In the genomic region with DNA sequence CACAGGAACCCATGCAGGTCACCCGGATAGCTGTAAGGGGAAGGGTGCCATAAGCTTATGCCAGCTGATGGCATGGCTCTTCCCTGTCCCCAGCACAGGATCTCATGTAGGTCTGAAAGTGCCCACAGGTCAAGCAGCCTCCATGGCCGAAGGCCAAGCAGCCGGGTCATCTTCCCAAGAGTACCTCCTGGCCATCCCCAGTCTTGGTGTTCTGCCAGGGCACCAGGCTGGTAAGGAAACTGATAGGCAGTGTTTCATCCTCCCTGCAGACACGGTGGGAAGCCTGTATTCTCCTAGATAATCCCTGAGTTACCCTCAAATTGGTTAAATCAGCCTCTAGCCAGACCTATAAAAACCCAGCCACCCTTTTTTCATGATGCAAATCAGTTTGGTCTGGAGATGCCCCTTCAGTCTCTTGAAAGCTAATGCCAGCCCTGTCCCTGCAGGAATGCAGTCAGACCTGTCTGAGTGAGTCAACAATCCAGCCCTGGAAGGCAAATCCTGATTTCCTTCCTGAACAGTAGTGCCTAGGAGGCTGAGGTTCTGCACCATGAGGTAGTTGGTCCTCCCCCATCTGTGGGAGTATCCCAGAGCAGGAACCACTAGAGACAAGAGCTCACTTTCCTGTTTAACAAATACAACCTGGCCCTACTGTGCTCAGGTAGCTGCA, we compare ENCODE assay signal across 9 mouse cellular contexts. TPM values are rescaled to one million over a fixed set of nuclear protein-coding genes. Genes with fewer than 3 reads are reported as not detected.
DNase-seq lines count a peak whose midpoint lies in the region; ATAC-seq lines count a peak whose summit lies in the region.
"Had no signal": no experiment of that assay in that cellular context is flagged by ENCODE, and none has a peak within 500 bp of the region (broad histone marks: within the 10 kb centered on the region; RNA-seq: fewer than 3 reads in every experiment).

No protein-coding gene starts in this region.

- H3K9me3 ChIP-seq in midbrain, embryonic 10.5 days (replicated peaks) = no peaks in the 10 kb centered on the region
- H3K9me3 ChIP-seq in midbrain, embryonic 11.5 days (ENCODE audit: control insufficient read depth, low read length) = no peaks in the 10 kb centered on the region
- H3K9me3 ChIP-seq: neural tube, embryonic 13.5 days had no signal

- H3K27me3 ChIP-seq in midbrain, embryonic 10.5 days (ENCODE audit: low read depth, poor library complexity, severe bottlenecking) = no peaks in the 10 kb centered on the region
- H3K27me3 ChIP-seq in midbrain, embryonic 11.5 days (ENCODE audit: control insufficient read depth, insufficient read depth, low read length) = no peaks in the 10 kb centered on the region
- H3K27me3 ChIP-seq: neural tube, embryonic 13.5 days had no signal

- H3K4me2 ChIP-seq in midbrain, embryonic 11.5 days = no peak overlapping the region
- H3K4me2 ChIP-seq: neural tube, embryonic 13.5 days had no signal

- H3K27ac ChIP-seq in midbrain, embryonic 10.5 days (replicated peaks) = peak overlapping the region; percentile 13; the same call in 1 of the 2 replicates
- no peak overlapping the region for H3K27ac ChIP-seq in midbrain, embryonic 11.5 days (ENCODE audit: low read depth, low read length)
- H3K27ac ChIP-seq: neural tube, embryonic 13.5 days had no signal

- ATAC-seq in midbrain, embryonic 11.5 days (ENCODE audit: low FRiP score) = no peak

- DNase-seq in midbrain, embryonic 10.5 days (ENCODE audit: low spot score) = no peak
- no peak for DNase-seq in midbrain, embryonic 11.5 days (ENCODE audit: low spot score, missing footprints)
- DNase-seq in fat pad, adult 2 months (ENCODE audit: extremely low read depth, low read depth, low spot score) = peak; percentile 70
- DNase-seq in kidney, postnatal 4 days = peak; percentile 34 to 64
- peak; percentile 55 to 63 for DNase-seq in urinary bladder, postnatal 36 days (ENCODE audit: low spot score in 2 of 2)
- no peak for DNase-seq in layer of hippocampus, adult 9-11 months
- DNase-seq in thymus, postnatal 14 days = no peak
- DNase-seq in layer of hippocampus, postnatal 25 days (ENCODE audit: extremely low spot score in 1 of 2, low spot score in 1 of 2) = no peak

- WGBS in midbrain, embryonic 10.5 days = 70% methylated on average over 4 of the region's 4 CpGs
- 63% methylated on average over 4 of the region's 4 CpGs for WGBS in midbrain, embryonic 11.5 days

- no peak overlapping the region for H3K9ac ChIP-seq in midbrain, embryonic 11.5 days (ENCODE audit: low read length)
- H3K9ac ChIP-seq: neural tube, embryonic 13.5 days had no signal

- no peak overlapping the region for H3K4me3 ChIP-seq in midbrain, embryonic 10.5 days
- no peak overlapping the region for H3K4me3 ChIP-seq in midbrain, embryonic 11.5 days (ENCODE audit: low read depth, low read length)
- H3K4me3 ChIP-seq: neural tube, embryonic 13.5 days had no signal

- H3K4me1 ChIP-seq in midbrain, embryonic 10.5 days = no peaks in the 10 kb centered on the region
- no peaks in the 10 kb centered on the region for H3K4me1 ChIP-seq in midbrain, embryonic 11.5 days (ENCODE audit: control insufficient read depth, insufficient read depth, low read length)
- H3K4me1 ChIP-seq: neural tube, embryonic 13.5 days had no signal

- no peaks in the 10 kb centered on the region for H3K36me3 ChIP-seq in midbrain, embryonic 10.5 days
- no peaks in the 10 kb centered on the region for H3K36me3 ChIP-seq in midbrain, embryonic 11.5 days (ENCODE audit: control insufficient read depth, insufficient read depth, low read length)

RNA-seq across cellular contexts. Expression of a gene that starts 7.1 kb away (rescaled TPM):
- 16.0 and 16.2 TPM in 2 replicates for polyA plus RNA-seq in midbrain, embryonic 10.5 days (2016; fragmentation: Nextera tagmentation; extraction: Ambion mirVana)
- 11.3 and 11.6 TPM in 2 replicates for polyA plus RNA-seq in midbrain, embryonic 11.5 days (2014; fragmentation: Nextera tagmentation; extraction: Ambion mirVana)
- total RNA-seq in layer of hippocampus, postnatal 25 days (2021) = 10 to 100 TPM in 1 of 2 experiments, 1 to 10 TPM in 1; 9.5 to 13.5 TPM

RNA-seq across cellular contexts. Expression of a gene that starts 8.5 kb away (rescaled TPM):
- polyA plus RNA-seq in midbrain, embryonic 10.5 days (2016; fragmentation: Nextera tagmentation; extraction: Ambion mirVana) = 137 and 151 TPM in 2 replicates
- 95.8 and 96.5 TPM in 2 replicates for polyA plus RNA-seq in midbrain, embryonic 11.5 days (2014; fragmentation: Nextera tagmentation; extraction: Ambion mirVana)
- total RNA-seq in layer of hippocampus, postnatal 25 days (2021) = 10 to 100 TPM; 61.4 to 71.0 TPM

RNA-seq across cellular contexts. Expression of a gene that starts 21.6 kb away (rescaled TPM):
- 22.8 and 23.2 TPM in 2 replicates for polyA plus RNA-seq in midbrain, embryonic 10.5 days (2016; fragmentation: Nextera tagmentation; extraction: Ambion mirVana)
- 32.9 and 33.7 TPM in 2 replicates for polyA plus RNA-seq in midbrain, embryonic 11.5 days (2014; fragmentation: Nextera tagmentation; extraction: Ambion mirVana)
- 10 to 100 TPM; 38.5 TPM for total RNA-seq in layer of hippocampus, postnatal 25 days (2021)

RNA-seq across cellular contexts. Expression of a gene that starts 34.3 kb away (rescaled TPM):
- polyA plus RNA-seq in midbrain, embryonic 10.5 days (2016; fragmentation: Nextera tagmentation; extraction: Ambion mirVana) = 33.9 and 36.3 TPM in 2 replicates
- 32.6 and 33.0 TPM in 2 replicates for polyA plus RNA-seq in midbrain, embryonic 11.5 days (2014; fragmentation: Nextera tagmentation; extraction: Ambion mirVana)
- total RNA-seq in layer of hippocampus, postnatal 25 days (2021) = 10 to 100 TPM; 31.6 to 33.0 TPM

RNA-seq across cellular contexts. Expression of a gene that starts 47.0 kb away (rescaled TPM):
- 139 and 143 TPM in 2 replicates for polyA plus RNA-seq in midbrain, embryonic 10.5 days (2016; fragmentation: Nextera tagmentation; extraction: Ambion mirVana)
- 154 and 163 TPM in 2 replicates for polyA plus RNA-seq in midbrain, embryonic 11.5 days (2014; fragmentation: Nextera tagmentation; extraction: Ambion mirVana)
- 10 to 100 TPM; 85.3 to 93.5 TPM for total RNA-seq in layer of hippocampus, postnatal 25 days (2021)

Comparison
In these comparisons a context has a peak if more than half of its experiments do, and no peak if none do; other contexts are left out.
1. DNase-seq: peak in fat pad, adult 2 months (single experiment), kidney, postnatal 4 days (2 of 2) and urinary bladder, postnatal 36 days (2 of 2); none in midbrain, embryonic 10.5 days (single experiment), midbrain, embryonic 11.5 days (single experiment), layer of hippocampus, adult 9-11 months (single experiment), thymus, postnatal 14 days (single experiment) and layer of hippocampus, postnatal 25 days (0 of 2).